Mouse (Mus musculus): Measurements from ENCODE around the gene Prkn.

- no peak for TF ChIP-seq CHD2 (IDR thresholded peaks at IDR 0.05; ENCODE audit: low read depth, low read length)
- TF ChIP-seq MAFK (IDR thresholded peaks at IDR 0.05; ENCODE audit: insufficient read depth, low read depth, low read length) = no peak
- TF ChIP-seq ZNF384 (IDR thresholded peaks at IDR 0.05; ENCODE audit: low read depth, low read length) = no peak
These were observed 1061.5 kb downstream of the Prkn start for GRCm38 (mm10) chr17:11901731-11902130.
